Mouse (Mus musculus): ENCODE measurements around the gene Sema5a.
A peak's percentile ranks its signal among the peaks of the same experiment; 100 is the strongest.

The Sema5a gene

GRCm38 (mm10) chr15:32437654-32438053 is 193.0 kb downstream of the Sema5a start:
- peak; percentile 32 to 74 for DNase-seq (ENCODE audit: low spot score in 2 of 2)

GRCm38 (mm10) chr15:32442745-32443144 is 198.1 kb downstream of the Sema5a start:
- no peak for DNase-seq (ENCODE audit: low spot score in 2 of 2)

GRCm38 (mm10) chr15:32447558-32448349 is 203.1 kb downstream of the Sema5a start:
- no peak for DNase-seq (ENCODE audit: low spot score in 2 of 2)

GRCm38 (mm10) chr15:32459046-32459445 is 214.4 kb downstream of the Sema5a start:
- DNase-seq (ENCODE audit: low spot score in 2 of 2) = no peak

- DNase-seq (ENCODE audit: low spot score in 2 of 2) = no peak
Measured at GRCm38 (mm10) chr15:32460238-32460637, 215.6 kb downstream of the Sema5a start.

- DNase-seq (ENCODE audit: low spot score in 2 of 2) = no peak
Measured at GRCm38 (mm10) chr15:32471480-32472050, 227.0 kb downstream of the Sema5a start.

GRCm38 (mm10) chr15:32480747-32481146 is 236.1 kb downstream of the Sema5a start:
- DNase-seq (ENCODE audit: low spot score in 2 of 2) = no peak

- DNase-seq (ENCODE audit: low spot score in 2 of 2) = no peak
Measured at GRCm38 (mm10) chr15:32485064-32485964, 240.7 kb downstream of the Sema5a start.

GRCm38 (mm10) chr15:32487968-32488367 is 243.4 kb downstream of the Sema5a start:
- no peak for DNase-seq (ENCODE audit: low spot score in 2 of 2)

- peak in 1 of 2 experiments; percentile 33 for DNase-seq (ENCODE audit: low spot score in 2 of 2)
Measured at GRCm38 (mm10) chr15:32494219-32494618, 249.6 kb downstream of the Sema5a start.

- no peak for DNase-seq (ENCODE audit: low spot score in 2 of 2)
Measured at GRCm38 (mm10) chr15:32494899-32495298, 250.3 kb downstream of the Sema5a start.

- DNase-seq (ENCODE audit: low spot score in 2 of 2) = no peak
Measured at GRCm38 (mm10) chr15:32496880-32497279, 252.3 kb downstream of the Sema5a start.

GRCm38 (mm10) chr15:32505941-32506340 is 261.3 kb downstream of the Sema5a start:
- DNase-seq (ENCODE audit: low spot score in 2 of 2) = no peak

- DNase-seq (ENCODE audit: low spot score in 2 of 2) = no peak
Measured at GRCm38 (mm10) chr15:32508282-32508681, 263.7 kb downstream of the Sema5a start.

GRCm38 (mm10) chr15:32514877-32515276 is 270.3 kb downstream of the Sema5a start:
- no peak for DNase-seq (ENCODE audit: low spot score in 2 of 2)

- no peak for DNase-seq (ENCODE audit: low spot score in 2 of 2)
Measured at GRCm38 (mm10) chr15:32517954-32518353, 273.3 kb downstream of the Sema5a start.

GRCm38 (mm10) chr15:32532539-32532938 is 287.9 kb downstream of the Sema5a start:
- DNase-seq (ENCODE audit: low spot score in 2 of 2) = no peak

- DNase-seq (ENCODE audit: low spot score in 2 of 2) = no peak
Measured at GRCm38 (mm10) chr15:32533541-32534080, 289.0 kb downstream of the Sema5a start.

- DNase-seq (ENCODE audit: low spot score in 2 of 2) = no peak
Measured at GRCm38 (mm10) chr15:32536755-32537503, 292.3 kb downstream of the Sema5a start.

- no peak for DNase-seq (ENCODE audit: low spot score in 2 of 2)
Measured at GRCm38 (mm10) chr15:32537504-32537792, 292.8 kb downstream of the Sema5a start.

- DNase-seq (ENCODE audit: low spot score in 2 of 2) = no peak
Measured at GRCm38 (mm10) chr15:32538092-32538491, 293.5 kb downstream of the Sema5a start.
